Mouse (Mus musculus) gastrocnemius, adult 8-10 months (tissue): ENCODE measurements around the gene Usp3. TPM values are rescaled to one million over a fixed set of nuclear protein-coding genes. Genes with fewer than 3 reads are reported as not detected.

Source experiments
- DNase-seq, 2 experiments: peaks; one replicate each; pipeline ENCODE4 v3.0.0; 2022; ENCODE audit warnings: low spot score in 2 of 2
- total RNA-seq, 4 experiments: library from RNA; stranded (reverse); gene quantifications; 2 replicates each; pipeline ENCODE4 v1.2.4; 2022

Usp3 gene
- total RNA-seq, 4 experiments from 2014 or later: 11.4 to 20.8 (median 13.5) TPM

- DNase-seq: no peak
These were observed 17.7 kb downstream of the Usp3 start for GRCm38 (mm10) chr9:66575041-66575877.

- no peak for DNase-seq
These were observed 20.8 kb downstream of the Usp3 start for GRCm38 (mm10) chr9:66571986-66572700.

- no peak for DNase-seq
These were observed 30.7 kb downstream of the Usp3 start for GRCm38 (mm10) chr9:66562215-66562614.

GRCm38 (mm10) chr9:66561496-66561895 lies 31.4 kb downstream of the Usp3 start:
- DNase-seq: no peak

- DNase-seq: no peak
These were observed 32.2 kb downstream of the Usp3 start for GRCm38 (mm10) chr9:66560728-66561127.

DNA sequence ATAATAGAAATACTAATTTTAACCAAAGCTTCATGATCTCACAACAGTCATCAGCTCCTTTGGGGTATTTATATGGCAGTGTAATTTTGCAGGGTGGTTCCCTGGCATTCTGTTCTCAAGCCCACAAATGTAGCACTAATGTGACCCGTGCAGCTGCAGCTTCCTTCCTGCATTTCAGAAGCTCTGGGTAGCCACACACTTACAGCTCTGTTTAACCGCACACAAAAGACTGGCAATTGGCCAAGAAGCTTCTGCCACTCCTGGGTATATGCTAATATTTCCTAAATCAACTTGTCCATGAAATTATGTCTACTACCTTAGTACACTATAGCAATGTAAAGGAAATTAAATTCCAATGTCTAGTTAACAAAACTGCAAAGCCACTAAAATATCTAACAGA lies 32.6 kb downstream of the Usp3 start:
- no peak for DNase-seq

- no peak for DNase-seq
These were observed 34.0 kb downstream of the Usp3 start for GRCm38 (mm10) chr9:66558971-66559370.

- DNase-seq: no peak
These were observed 50.2 kb downstream of the Usp3 start for GRCm38 (mm10) chr9:66542785-66543184.

DNA sequence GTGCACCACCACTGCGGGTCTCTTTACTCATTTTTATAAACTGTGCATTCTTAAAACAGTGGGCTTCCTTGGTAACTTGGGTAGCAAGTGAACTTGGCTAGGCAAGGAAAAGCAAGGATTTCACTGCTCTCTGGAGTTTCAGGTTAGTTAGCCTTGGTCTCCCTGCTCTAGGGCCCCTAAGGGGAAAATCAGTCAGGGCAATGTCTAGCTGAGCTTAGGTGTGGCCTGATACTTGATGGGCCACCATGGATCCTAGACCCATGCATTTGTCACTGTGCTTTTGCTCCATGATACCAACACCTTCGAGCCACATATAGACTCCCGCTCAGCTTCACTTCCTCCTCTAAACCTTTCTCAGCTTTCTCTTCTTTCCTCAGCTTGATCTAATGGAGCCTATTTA lies 71.3 kb downstream of the Usp3 start:
- DNase-seq: no peak

DNA sequence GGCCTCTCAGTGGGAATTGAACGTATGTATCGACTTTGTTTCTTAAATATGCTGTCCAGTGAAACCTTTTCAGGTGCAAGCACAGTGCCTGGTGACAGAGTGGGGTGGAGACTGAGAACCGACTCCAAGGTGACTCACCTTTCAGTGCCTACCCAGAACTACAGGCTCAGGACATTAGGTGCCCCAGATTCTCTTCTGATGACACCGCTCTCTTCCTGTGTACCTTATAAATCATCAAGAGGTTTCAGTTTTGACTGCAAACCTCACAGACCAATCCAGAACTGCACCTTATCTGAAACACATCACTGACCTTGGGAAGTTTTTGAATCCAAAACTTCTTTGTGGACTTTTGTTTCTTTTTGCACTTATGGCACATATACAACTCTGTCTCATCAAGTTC lies 72.6 kb downstream of the Usp3 start:
- no peak for DNase-seq

- no peak for DNase-seq
These were observed 74.0 kb downstream of the Usp3 start for GRCm38 (mm10) chr9:66518901-66519300.

DNA sequence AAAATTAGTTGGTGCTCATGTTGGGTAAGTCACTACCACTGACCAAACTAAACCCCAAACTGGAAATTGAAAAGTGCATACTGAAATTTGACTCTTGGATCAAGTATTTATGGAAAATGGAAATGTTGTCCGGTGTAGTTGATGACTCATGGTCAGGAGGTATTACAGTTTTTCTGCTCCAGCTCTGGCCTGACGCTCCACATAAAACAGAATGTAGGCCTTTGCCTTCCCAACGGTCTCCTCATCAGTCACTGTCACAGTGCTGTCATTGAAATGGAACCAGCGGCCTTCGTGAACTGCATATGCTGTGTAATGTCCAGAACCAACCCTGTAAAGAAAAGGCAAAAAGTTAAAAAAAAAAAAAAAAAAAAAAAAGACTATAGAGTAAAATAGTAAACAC lies 74.7 kb downstream of the Usp3 start:
- DNase-seq: no peak

GRCm38 (mm10) chr9:66517746-66518145 lies 75.2 kb downstream of the Usp3 start:
- no peak for DNase-seq

- no peak for DNase-seq
These were observed 76.5 kb downstream of the Usp3 start for GRCm38 (mm10) chr9:66516296-66516940.

DNA sequence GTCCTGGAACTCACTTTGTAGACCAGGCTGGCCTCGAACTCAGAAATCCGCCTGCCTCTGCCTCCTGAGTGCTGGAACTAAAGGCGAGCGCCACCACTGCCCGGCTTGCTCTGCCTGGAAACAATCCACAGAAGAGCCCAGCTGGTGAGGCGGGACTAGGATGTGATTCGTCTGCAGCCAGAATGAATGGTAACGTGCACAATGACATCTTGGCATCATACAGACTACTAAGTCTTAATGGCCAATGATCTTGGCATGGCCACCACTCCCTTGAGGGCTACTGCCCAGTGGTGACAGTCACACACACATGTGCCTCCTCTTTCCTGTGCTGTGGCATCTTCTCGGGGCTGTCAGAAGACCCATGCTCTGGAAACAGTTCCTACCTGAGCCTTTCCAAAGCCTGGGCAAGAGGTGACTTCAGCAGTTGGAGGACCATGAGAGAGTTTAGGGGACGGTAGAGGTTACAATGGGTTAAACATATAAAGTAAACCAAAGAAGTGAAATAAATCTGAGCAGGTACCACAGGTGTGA lies 77.2 kb downstream of the Usp3 start:
- DNase-seq: no peak

- no peak for DNase-seq
These were observed 77.8 kb downstream of the Usp3 start for GRCm38 (mm10) chr9:66515115-66515514.

DNA sequence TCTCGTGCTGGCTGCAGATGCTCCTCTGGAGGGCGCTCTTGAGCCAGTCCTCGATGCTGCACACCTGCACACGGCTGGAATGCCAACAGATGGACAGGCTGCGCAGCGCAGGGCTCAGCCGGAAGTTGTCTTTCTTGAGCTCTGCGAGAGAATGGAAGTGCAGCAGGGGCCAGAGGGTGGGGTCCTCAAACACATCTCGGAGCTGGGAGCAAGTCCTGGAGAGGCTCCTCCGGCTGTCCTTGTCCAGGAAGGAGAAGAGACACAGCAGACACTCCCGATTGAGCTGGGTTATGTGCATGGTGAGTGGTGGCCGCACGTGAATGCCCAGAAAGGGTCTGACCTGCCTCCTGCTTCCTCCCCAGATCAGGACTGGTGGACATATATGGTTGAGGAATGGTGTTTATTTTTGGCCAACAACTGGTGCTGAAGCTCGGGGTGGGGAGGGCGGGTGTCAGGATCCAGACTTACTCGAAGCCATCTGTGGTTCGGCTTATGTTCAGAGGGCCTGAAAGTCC lies 78.6 kb downstream of the Usp3 start, which contains the start of gene Fbxl22:
Gene Fbxl22, minus strand, starts transcription at position 338 of the 515 bp plus-strand sequence.
- DNase-seq: peak in 1 of 2 experiments; percentile 42

DNA sequence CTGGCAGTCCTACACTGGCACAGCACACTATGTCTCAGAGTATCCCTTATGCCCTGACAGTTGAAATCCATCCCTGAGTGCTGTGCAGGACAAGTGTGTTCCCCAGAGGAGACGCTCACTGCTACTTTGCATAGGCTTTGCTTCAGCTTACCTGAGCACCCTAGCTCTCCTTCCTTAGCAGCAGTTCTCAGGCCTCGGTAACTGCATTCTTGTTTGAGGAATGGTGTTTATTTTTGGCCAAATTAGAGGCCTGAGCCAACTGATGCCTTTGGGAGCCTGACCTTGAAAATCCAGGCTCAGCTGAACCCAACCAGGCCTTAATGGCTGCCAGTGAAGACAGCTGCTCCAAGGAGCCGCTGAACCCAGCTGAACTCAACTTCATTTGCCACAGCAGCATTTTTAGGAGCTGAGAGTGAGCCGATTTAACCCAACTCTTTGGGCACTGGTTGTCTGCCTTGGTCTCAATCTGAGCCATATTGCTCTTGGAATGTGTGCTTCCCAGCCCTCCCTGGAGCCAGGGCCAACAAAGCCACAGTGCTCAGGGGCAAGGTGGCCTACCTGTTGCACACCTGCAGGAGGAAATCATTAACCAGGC lies 79.2 kb downstream of the Usp3 start:
- peak in 1 of 2 experiments; percentile 30 for DNase-seq

GRCm38 (mm10) chr9:66513150-66513549 lies 79.8 kb downstream of the Usp3 start:
- no peak for DNase-seq

DNA sequence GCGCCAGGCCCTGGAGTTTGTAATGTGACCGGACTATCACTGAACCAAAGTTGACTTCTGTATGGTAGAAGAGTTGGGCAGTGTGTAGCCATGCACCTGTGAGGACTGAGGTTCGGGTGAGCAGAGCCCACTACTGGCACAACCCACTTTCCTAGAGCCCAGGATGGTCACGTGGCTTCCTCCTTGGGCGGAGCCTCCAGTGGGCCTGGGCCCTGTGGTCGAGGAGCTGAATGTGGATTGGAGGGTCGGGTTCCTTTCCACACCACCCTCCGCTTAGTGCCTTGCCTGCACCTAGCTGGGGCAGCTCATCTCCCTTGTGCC lies 80.6 kb downstream of the Usp3 start:
- DNase-seq: peak; percentile 78 to 85

DNA sequence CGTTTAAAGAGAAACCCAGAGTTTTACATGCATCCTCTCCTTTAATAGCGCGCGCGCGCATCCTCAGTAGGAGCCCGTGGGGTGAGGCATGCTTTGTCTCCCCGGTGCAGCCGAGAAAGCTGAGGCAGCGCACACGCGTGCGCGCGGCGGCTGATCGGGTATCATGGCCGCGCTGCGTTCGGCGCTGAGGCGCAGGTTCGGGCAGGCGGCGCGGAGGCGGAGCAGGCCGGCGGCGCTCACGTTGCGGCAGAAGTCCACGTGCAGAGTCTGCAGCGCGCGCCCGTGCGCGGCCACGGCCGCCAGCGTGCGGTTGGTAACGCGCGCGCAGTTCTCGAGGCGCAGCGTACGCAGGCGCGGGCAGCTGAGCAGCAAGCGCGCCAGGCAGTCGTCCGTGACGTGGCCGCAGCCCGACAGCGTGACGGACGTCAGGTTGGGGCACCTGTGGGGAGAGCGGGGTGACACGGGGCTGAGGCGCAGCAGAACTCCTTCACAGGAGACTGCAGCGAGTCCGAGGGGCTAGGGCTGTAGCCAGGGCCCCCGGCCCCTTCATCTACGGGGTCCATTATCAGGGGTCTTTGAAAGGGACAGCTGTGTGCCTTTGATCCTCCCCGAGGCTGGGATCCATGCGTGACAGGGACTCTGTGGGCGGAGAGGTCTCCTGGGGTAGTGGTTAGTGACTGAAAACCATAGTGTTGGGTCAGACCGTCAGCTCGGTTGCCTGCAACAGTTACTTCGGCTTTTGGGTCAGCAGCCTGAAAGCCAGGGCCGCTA lies 81.2 kb downstream of the Usp3 start:
- DNase-seq: peak; percentile 87 to 94
